Mouse (Mus musculus): Measurements from ENCODE around the gene Nmnat2. TPM values are rescaled to one million over a fixed set of nuclear protein-coding genes. Genes with fewer than 3 reads are reported as not detected.

Gene Nmnat2
- 4.7 and 6.2 TPM in 2 replicates for polyA plus RNA-seq (2016; fragmentation: Nextera tagmentation; extraction: Ambion mirVana)

DNA sequence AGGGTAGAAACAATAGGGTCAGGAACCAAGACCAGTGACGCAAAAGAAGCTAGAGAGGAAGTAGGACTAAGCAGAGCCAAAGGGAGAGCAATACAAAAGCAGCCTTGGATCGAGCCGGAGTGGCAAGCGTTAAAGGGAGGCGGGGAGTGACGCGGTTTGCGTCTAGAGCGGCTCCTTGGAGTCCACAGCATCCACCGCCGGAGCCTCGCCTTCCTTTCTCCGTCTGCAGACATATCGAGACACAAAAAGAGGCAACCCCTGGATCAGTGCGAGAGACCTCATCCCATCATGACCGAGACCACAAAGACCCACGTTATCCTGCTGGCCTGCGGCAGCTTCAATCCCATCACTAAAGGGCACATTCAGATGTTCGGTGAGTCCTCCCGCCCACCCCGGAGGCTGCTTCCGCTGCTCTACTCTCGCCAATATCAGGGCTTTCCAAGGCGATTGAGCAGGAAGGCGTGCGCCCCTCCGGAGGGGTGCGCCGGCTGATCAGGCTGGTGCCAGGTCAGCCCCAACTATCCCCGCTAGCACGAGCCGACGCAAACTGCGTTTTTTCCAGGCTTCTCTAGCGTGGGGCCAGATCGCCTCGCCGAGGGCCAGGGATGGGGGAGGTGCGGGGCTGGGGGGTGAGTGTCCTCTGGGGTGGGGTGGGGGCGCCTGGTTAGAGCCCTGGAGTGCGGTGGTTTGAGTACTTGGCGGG, at the start of gene Nmnat2:
Nmnat2 (plus strand) TSS at position 173 of the 703 bp plus-strand sequence.
- Histone ChIP-seq H3K27me3 (replicated peaks; ENCODE audit: low read depth, poor library complexity, severe bottlenecking) (peaks cover 60% of the 10 kb centered on the region), H3K4me3 (peak within 1 kb of the TSS; percentile 65), H3K4me1 (peaks cover 18% of the 10 kb centered on the region), H3K36me3 (replicated peaks) (no peaks in the 10 kb centered on the region), H3K9me3 (no peaks in the 10 kb centered on the region), H3K27ac (replicated peaks) (0 out of 2 replicates have a peak within 1 kb of the TSS, but pooled peaks have one; percentile 40)
- WGBS = under 1% methylated on average over 42 of the region's 42 CpGs
- peak; percentile 52 for DNase-seq (ENCODE audit: low spot score)

DNA sequence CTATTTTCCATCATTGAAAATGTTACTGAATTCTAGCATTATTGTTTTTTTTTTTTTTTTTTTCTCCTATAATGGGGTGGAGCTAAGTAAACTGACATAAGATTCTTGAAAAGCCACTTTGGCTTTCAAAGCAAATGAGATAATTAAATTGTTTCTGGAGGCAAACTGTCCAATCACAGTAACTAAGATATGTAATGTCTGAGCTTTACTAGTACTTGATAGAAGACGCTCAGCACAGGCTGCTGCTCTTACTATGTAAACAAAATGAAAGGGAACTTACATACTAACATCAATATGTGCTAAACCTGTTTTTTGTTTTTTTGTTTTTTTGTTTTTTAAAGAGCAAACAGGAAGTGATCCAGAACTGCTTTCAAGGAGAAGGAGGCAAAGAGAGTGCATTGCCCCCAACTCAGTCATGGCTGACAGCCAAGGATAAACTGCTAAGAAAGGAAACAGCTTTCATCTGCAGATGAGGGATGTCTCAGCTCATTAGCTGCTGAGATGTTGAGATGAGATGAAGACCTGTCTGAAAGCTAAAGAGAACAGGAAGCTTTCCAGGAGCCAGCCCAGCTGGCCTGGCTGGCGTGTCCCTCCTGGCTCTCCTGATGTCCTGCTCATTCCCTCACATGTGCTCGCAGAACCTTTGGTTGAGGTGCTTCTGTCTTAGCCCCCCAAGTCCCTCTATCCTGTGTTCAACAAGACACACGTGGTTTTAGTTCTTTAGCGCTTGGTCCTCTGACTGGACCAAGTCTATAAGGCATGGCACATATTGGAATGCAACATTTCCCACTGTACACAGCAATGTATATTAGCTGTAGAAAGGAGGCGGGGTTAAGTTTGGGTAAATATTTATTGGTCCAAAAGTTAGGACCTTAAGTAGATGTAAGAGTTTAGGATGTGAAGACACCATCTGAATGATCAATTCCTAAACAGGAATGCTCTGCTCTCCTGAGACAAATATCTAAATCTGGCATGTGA, 41.0 kb upstream of the Nmnat2 start:
- WGBS = 83% methylated on average over 6 of the region's 6 CpGs
- no peak overlapping the region for H3K4me3 ChIP-seq
- H3K9me3 ChIP-seq = no peaks in the 10 kb centered on the region
- DNase-seq (ENCODE audit: low spot score) = no peak
- H3K27ac ChIP-seq (replicated peaks) = no peak overlapping the region
- no peaks in the 10 kb centered on the region for H3K4me1 ChIP-seq
- no peaks in the 10 kb centered on the region for H3K27me3 ChIP-seq (replicated peaks; ENCODE audit: low read depth, poor library complexity, severe bottlenecking)
- H3K36me3 ChIP-seq (replicated peaks) = no peaks in the 10 kb centered on the region

GRCm38 (mm10) chr1:152915766-152916165, 39.0 kb upstream of the Nmnat2 start:
- Histone ChIP-seq H3K27me3 (replicated peaks; ENCODE audit: low read depth, poor library complexity, severe bottlenecking) (no peaks in the 10 kb centered on the region), H3K9me3 (no peaks in the 10 kb centered on the region), H3K27ac (replicated peaks) (no peak overlapping the region), H3K36me3 (replicated peaks) (no peaks in the 10 kb centered on the region), H3K4me3 (no peak overlapping the region), H3K4me1 (no peaks in the 10 kb centered on the region)
- DNase-seq (ENCODE audit: low spot score) = no peak
- WGBS = 17% methylated on average over 5 of the region's 5 CpGs

GRCm38 (mm10) chr1:152916936-152917335, 37.9 kb upstream of the Nmnat2 start:
- H3K27me3 ChIP-seq (replicated peaks; ENCODE audit: low read depth, poor library complexity, severe bottlenecking) = no peaks in the 10 kb centered on the region
- DNase-seq (ENCODE audit: low spot score) = no peak

GRCm38 (mm10) chr1:152917626-152918025, 37.2 kb upstream of the Nmnat2 start:
- no peaks in the 10 kb centered on the region for H3K36me3 ChIP-seq (replicated peaks)

More at GRCm38 (mm10) chr1:152916936-152917335, 37.9 kb upstream of the Nmnat2 start:
- no peaks in the 10 kb centered on the region for H3K9me3 ChIP-seq
- WGBS = 85% methylated on average over 5 of the region's 5 CpGs
- H3K27ac ChIP-seq (replicated peaks) = no peak overlapping the region
- no peaks in the 10 kb centered on the region for H3K36me3 ChIP-seq (replicated peaks)
- no peak overlapping the region for H3K4me3 ChIP-seq
- H3K4me1 ChIP-seq = no peaks in the 10 kb centered on the region

GRCm38 (mm10) chr1:152921786-152922185, 33.0 kb upstream of the Nmnat2 start:
- Histone ChIP-seq H3K9me3 (no peaks in the 10 kb centered on the region), H3K27ac (replicated peaks) (no peak overlapping the region), H3K36me3 (replicated peaks) (no peaks in the 10 kb centered on the region), H3K4me1 (no peaks in the 10 kb centered on the region), H3K4me3 (no peak overlapping the region), H3K27me3 (replicated peaks; ENCODE audit: low read depth, poor library complexity, severe bottlenecking) (no peaks in the 10 kb centered on the region)
- DNase-seq (ENCODE audit: low spot score) = no peak
- 82% methylated on average over 3 of the region's 3 CpGs for WGBS

More at GRCm38 (mm10) chr1:152917626-152918025, 37.2 kb upstream of the Nmnat2 start:
- Histone ChIP-seq H3K9me3 (no peaks in the 10 kb centered on the region), H3K27ac (replicated peaks) (no peak overlapping the region), H3K4me3 (no peak overlapping the region), H3K4me1 (no peaks in the 10 kb centered on the region), H3K27me3 (replicated peaks; ENCODE audit: low read depth, poor library complexity, severe bottlenecking) (no peaks in the 10 kb centered on the region)
- no peak for DNase-seq (ENCODE audit: low spot score)
- 81% methylated on average over 4 of the region's 4 CpGs for WGBS

GRCm38 (mm10) chr1:152933962-152934361, 20.8 kb upstream of the Nmnat2 start:
- Histone ChIP-seq H3K27me3 (replicated peaks; ENCODE audit: low read depth, poor library complexity, severe bottlenecking) (no peaks in the 10 kb centered on the region), H3K27ac (replicated peaks) (no peak overlapping the region), H3K36me3 (replicated peaks) (no peaks in the 10 kb centered on the region), H3K9me3 (no peaks in the 10 kb centered on the region), H3K4me3 (no peak overlapping the region), H3K4me1 (peaks cover 6% of the 10 kb centered on the region)
- 55% methylated on average over 11 of the region's 11 CpGs for WGBS
- no peak for DNase-seq (ENCODE audit: low spot score)

GRCm38 (mm10) chr1:152935476-152935875, 19.3 kb upstream of the Nmnat2 start:
- Histone ChIP-seq H3K4me3 (no peak overlapping the region), H3K4me1 (peaks cover 6% of the 10 kb centered on the region), H3K27ac (replicated peaks) (no peak overlapping the region), H3K27me3 (replicated peaks; ENCODE audit: low read depth, poor library complexity, severe bottlenecking) (no peaks in the 10 kb centered on the region), H3K9me3 (no peaks in the 10 kb centered on the region), H3K36me3 (replicated peaks) (no peaks in the 10 kb centered on the region)
- WGBS = 53% methylated on average over 6 of the region's 6 CpGs
- DNase-seq (ENCODE audit: low spot score) = no peak

DNA sequence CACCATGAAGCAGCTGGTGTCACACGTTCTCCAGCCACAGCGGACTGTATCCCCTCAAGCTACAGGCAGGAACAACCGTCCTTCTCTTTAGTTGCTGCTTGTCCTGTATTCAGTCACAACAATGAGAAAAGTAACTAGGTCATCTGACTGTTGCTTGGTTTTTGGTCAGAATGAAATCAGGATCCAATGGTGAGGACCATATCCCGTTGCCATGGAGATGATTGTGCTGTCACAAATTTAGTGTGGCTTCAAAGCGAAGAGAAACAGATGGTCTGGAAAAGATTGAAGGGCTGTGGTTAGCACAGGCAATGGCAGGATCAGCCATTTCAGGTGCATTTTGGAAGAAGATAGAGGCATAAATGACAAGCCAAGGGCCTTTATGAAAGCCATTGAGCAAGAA, 18.4 kb upstream of the Nmnat2 start:
- no peak for DNase-seq (ENCODE audit: low spot score)
- Histone ChIP-seq H3K4me3 (no peak overlapping the region), H3K4me1 (peaks cover 6% of the 10 kb centered on the region), H3K36me3 (replicated peaks) (no peaks in the 10 kb centered on the region), H3K9me3 (no peaks in the 10 kb centered on the region), H3K27ac (replicated peaks) (no peak overlapping the region), H3K27me3 (replicated peaks; ENCODE audit: low read depth, poor library complexity, severe bottlenecking) (no peaks in the 10 kb centered on the region)
- 74% methylated on average over 5 of the region's 5 CpGs for WGBS

DNA sequence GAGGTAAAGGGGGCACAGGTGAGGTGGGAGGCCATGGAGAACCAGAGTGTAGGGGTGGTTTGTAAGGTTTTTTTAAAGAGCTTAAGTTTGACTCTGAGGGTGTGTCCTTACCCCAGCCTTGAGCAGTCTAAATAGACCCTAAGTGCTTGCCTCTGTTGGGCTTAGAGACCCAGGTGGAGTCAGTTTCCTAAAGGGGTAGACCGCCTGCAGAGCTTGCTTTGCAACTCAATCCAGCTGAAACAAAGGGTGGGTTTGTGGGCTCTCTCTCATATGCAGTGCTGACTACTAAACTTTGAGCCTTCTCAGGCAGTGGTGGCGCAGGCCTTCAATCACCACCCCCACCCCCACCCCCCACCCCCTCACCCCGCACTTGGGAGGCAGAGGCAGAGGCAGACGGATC, 11.8 kb upstream of the Nmnat2 start:
- H3K27ac ChIP-seq (replicated peaks) = no peak overlapping the region
- H3K9me3 ChIP-seq = no peaks in the 10 kb centered on the region
- H3K4me3 ChIP-seq = no peak overlapping the region
- WGBS = 47% methylated on average over 4 of the region's 4 CpGs
- DNase-seq (ENCODE audit: low spot score) = no peak
- H3K27me3 ChIP-seq (replicated peaks; ENCODE audit: low read depth, poor library complexity, severe bottlenecking) = no peaks in the 10 kb centered on the region
- no peaks in the 10 kb centered on the region for H3K36me3 ChIP-seq (replicated peaks)
- H3K4me1 ChIP-seq = no peaks in the 10 kb centered on the region

DNA sequence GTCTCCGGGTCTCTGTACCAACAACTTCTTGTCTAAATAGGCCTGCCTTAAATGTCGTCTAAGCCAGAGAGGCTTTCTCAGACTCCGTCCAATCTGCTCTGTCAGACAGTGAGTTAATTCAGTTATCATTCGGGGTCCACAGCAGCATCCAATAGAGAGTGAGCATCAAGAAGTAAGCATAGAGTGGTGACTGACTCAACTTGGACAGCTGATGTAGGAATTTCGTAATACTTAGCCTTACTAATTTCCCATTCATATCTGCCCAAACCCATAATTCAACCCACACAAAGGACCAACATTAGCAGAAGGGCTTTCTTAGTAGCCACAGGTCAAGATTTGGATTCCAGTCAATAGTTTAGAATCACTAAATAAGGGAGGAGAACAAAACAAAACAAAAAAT, 626 bp upstream of the Nmnat2 start:
- no peak for DNase-seq (ENCODE audit: low spot score)
- H3K4me3 ChIP-seq = no peak overlapping the region
- whole genome bisulfite sequencing = 79% methylated on average over 5 of the region's 5 CpGs
- no peaks in the 10 kb centered on the region for H3K9me3 ChIP-seq
- no peaks in the 10 kb centered on the region for H3K36me3 ChIP-seq (replicated peaks)
- no peak overlapping the region for H3K27ac ChIP-seq (replicated peaks)
- H3K27me3 ChIP-seq (replicated peaks; ENCODE audit: low read depth, poor library complexity, severe bottlenecking) = peaks cover 60% of the 10 kb centered on the region
- H3K4me1 ChIP-seq = peaks cover 18% of the 10 kb centered on the region

- H3K27ac ChIP-seq (replicated peaks) = no peak overlapping the region
- peaks cover 60% of the 10 kb centered on the region for H3K27me3 ChIP-seq (replicated peaks; ENCODE audit: low read depth, poor library complexity, severe bottlenecking)
- under 1% methylated on average over 40 of the region's 40 CpGs for WGBS
Measured at GRCm38 (mm10) chr1:152955564-152956211, 895 bp downstream of the Nmnat2 start.

More at GRCm38 (mm10) chr1:152955564-152956211, 895 bp downstream of the Nmnat2 start:
- peak overlapping the region; percentile 65 for H3K4me3 ChIP-seq
- peak; percentile 38 for DNase-seq (ENCODE audit: low spot score)
- no peaks in the 10 kb centered on the region for H3K9me3 ChIP-seq
- peaks cover 18% of the 10 kb centered on the region for H3K4me1 ChIP-seq
- no peaks in the 10 kb centered on the region for H3K36me3 ChIP-seq (replicated peaks)
